Comparison of ENCODE assay signal across 8 mouse cellular contexts in genomic region chr8:120289698-120290181, GRCm38 (mm10).
DNase-seq lines count a peak whose midpoint lies in the region; ATAC-seq and TF ChIP-seq lines count a peak whose summit lies in the region.

No protein-coding gene starts in this region.

- H3K27me3 ChIP-seq in neural tube, embryonic 15.5 days (replicated peaks): no peaks in the 10 kb centered on the region
- no peaks in the 10 kb centered on the region for H3K27me3 ChIP-seq in embryonic facial prominence, embryonic 13.5 days
- H3K27me3 ChIP-seq in heart, embryonic 13.5 days (replicated peaks): no peaks in the 10 kb centered on the region
- H3K27me3 ChIP-seq in myocyte (ENCODE audit: control insufficient read depth, insufficient read depth, insufficient read length): no peaks in the 10 kb centered on the region

- H3K9me3 ChIP-seq in neural tube, embryonic 15.5 days (replicated peaks): no peaks in the 10 kb centered on the region
- no peaks in the 10 kb centered on the region for H3K9me3 ChIP-seq in embryonic facial prominence, embryonic 13.5 days
- H3K9me3 ChIP-seq in heart, embryonic 13.5 days: no peaks in the 10 kb centered on the region

- peaks cover 27% of the 10 kb centered on the region for H3K79me2 ChIP-seq in myocyte (ENCODE audit: control insufficient read depth, insufficient read depth)

- WGBS in neural tube, embryonic 15.5 days: 50% methylated on average over 10 of the region's 10 CpGs
- WGBS in embryonic facial prominence, embryonic 13.5 days: 31% methylated on average over 10 of the region's 10 CpGs
- WGBS in heart, embryonic 13.5 days: 18% methylated on average over 10 of the region's 10 CpGs

- peaks cover 85% of the 10 kb centered on the region for H3K4me1 ChIP-seq in neural tube, embryonic 15.5 days
- H3K4me1 ChIP-seq in embryonic facial prominence, embryonic 13.5 days: peaks cover 97% of the 10 kb centered on the region
- H3K4me1 ChIP-seq in heart, embryonic 13.5 days: peaks cover 90% of the 10 kb centered on the region

- H3K9ac ChIP-seq in neural tube, embryonic 15.5 days (replicated peaks): no peak overlapping the region
- H3K9ac ChIP-seq in embryonic facial prominence, embryonic 13.5 days: 0 out of 2 replicates have a peak overlapping the region, but pooled peaks have one; percentile 16
- 0 out of 2 replicates have a peak overlapping the region, but pooled peaks have one; percentile 56 for H3K9ac ChIP-seq in heart, embryonic 13.5 days

- no peak overlapping the region for H3K4me2 ChIP-seq in neural tube, embryonic 15.5 days
- no peak overlapping the region for H3K4me2 ChIP-seq in embryonic facial prominence, embryonic 13.5 days
- H3K4me2 ChIP-seq in heart, embryonic 13.5 days: peak overlapping the region; percentile 14; the same call in 1 of the 2 replicates
- H3K4me2 ChIP-seq in myocyte (ENCODE audit: low read depth): peak overlapping the region; percentile 18

- H3ac ChIP-seq in myocyte (ENCODE audit: control insufficient read depth, insufficient read length): no peak overlapping the region

- intact Hi-C loops in left cerebral cortex, postnatal 36 days (cut with DNase I): loop anchor here (2.0 to 5.0 kb wide), 2 partner anchors 29 to 308 kb away; no protein-coding TSS in a partner anchor

- peak; percentile 38 for DNase-seq in neural tube, embryonic 10.5 days (ENCODE audit: extremely low spot score, low spot score)
- peak; percentile 63 to 66 for DNase-seq in left cerebral cortex, postnatal 36 days (ENCODE audit: low spot score in 2 of 2)
- no peak for DNase-seq in embryo, embryonic 10.5 days (ENCODE audit: low spot score)
- DNase-seq in embryo, embryonic 10 days (ENCODE audit: low spot score): no peak

- no peak for TF ChIP-seq POLR2A in myocyte (IDR thresholded peaks at IDR 0.05; ENCODE audit: insufficient read length, low read depth)

- no peak overlapping the region for H3K27ac ChIP-seq in neural tube, embryonic 15.5 days (replicated peaks)
- peak overlapping the region; percentile 51; the same call in 1 of the 2 replicates for H3K27ac ChIP-seq in embryonic facial prominence, embryonic 13.5 days
- H3K27ac ChIP-seq in heart, embryonic 13.5 days (replicated peaks): peak overlapping the region; percentile 90

- no peaks in the 10 kb centered on the region for H3K36me3 ChIP-seq in neural tube, embryonic 15.5 days
- H3K36me3 ChIP-seq in embryonic facial prominence, embryonic 13.5 days: no peaks in the 10 kb centered on the region
- no peaks in the 10 kb centered on the region for H3K36me3 ChIP-seq in heart, embryonic 13.5 days
- H3K36me3 ChIP-seq in myocyte (ENCODE audit: control insufficient read depth, insufficient read depth): no peaks in the 10 kb centered on the region

- no peak overlapping the region for H3K4me3 ChIP-seq in neural tube, embryonic 15.5 days (replicated peaks)
- H3K4me3 ChIP-seq in embryonic facial prominence, embryonic 13.5 days: no peak overlapping the region
- no peak overlapping the region for H3K4me3 ChIP-seq in heart, embryonic 13.5 days
- no peak overlapping the region for H3K4me3 ChIP-seq in myocyte

- no peak for ATAC-seq in neural tube, embryonic 15.5 days (ENCODE audit: low FRiP score)
- no peak for ATAC-seq in embryonic facial prominence, embryonic 13.5 days (ENCODE audit: insufficient number of reproducible peaks, insufficient read depth, low FRiP score, low TSS enrichment, low read depth)
- ATAC-seq in heart, embryonic 13.5 days (ENCODE audit: extremely low read depth, insufficient number of reproducible peaks, low FRiP score, low TSS enrichment): peak; percentile 20; the same call in 1 of the 2 replicates

TF ChIP-seq in myocyte, 11 proteins besides CTCF, POLR2A, EP300 and RAD21:
- peak in 1 of 3 experiments; percentile 48 for TF ChIP-seq MYOD1 (IDR thresholded peaks at IDR 0.05; ENCODE audit: control insufficient read depth in 1 of 3, insufficient read length in 2 of 3, low read depth in 2 of 3)
- TF ChIP-seq MYOG (IDR thresholded peaks at IDR 0.05; ENCODE audit: control insufficient read depth in 1 of 3, insufficient read depth in 1 of 3, insufficient read length in 2 of 3, low read depth in 2 of 3): peak in 2 of 3 experiments; percentile 55 to 83
- no peak for TF ChIP-seq POLR2AphosphoS2 (IDR thresholded peaks at IDR 0.05; ENCODE audit: insufficient read length, low read depth)

Comparison
In these comparisons a context has a peak if more than half of its experiments do, and no peak if none do; other contexts are left out.
1. DNase-seq: peak in neural tube, embryonic 10.5 days (single experiment) and left cerebral cortex, postnatal 36 days (2 of 2); none in embryo, embryonic 10.5 days (single experiment) and embryo, embryonic 10 days (single experiment).
2. H3K4me2 ChIP-seq: peak in heart, embryonic 13.5 days (single experiment) and myocyte (single experiment); none in neural tube, embryonic 15.5 days (single experiment) and embryonic facial prominence, embryonic 13.5 days (single experiment).